Mouse (Mus musculus) liver, adult 2 months (tissue): Measurements from ENCODE around the gene Tas2r103. TPM values are rescaled to one million over a fixed set of nuclear protein-coding genes. Genes with fewer than 3 reads are reported as not detected.

Experiments
- DNase-seq: peaks from one replicate; pipeline ENCODE4 v3.0.0-alpha.2; 2011; ENCODE audit warnings: low read depth, low spot score; ENCODE audit errors: extremely low read depth
- H3K27ac ChIP-seq: fragments of 200-500 bp; replicated peaks from 2 replicates; pipeline ENCODE4 v1.5.1; 2012; ENCODE audit warnings: low read depth, mild to moderate bottlenecking, control low read depth, inconsistent platforms, low read length; ENCODE audit not compliant: insufficient read depth
- H3K27me3 ChIP-seq: fragments of 200-500 bp; 2 replicates; pipeline ENCODE4 v1.6.1; 2012; ENCODE audit warnings: mild to moderate bottlenecking, moderate library complexity, low read length, inconsistent platforms; ENCODE audit not compliant: control insufficient read depth, insufficient read depth
- H3K36me3 ChIP-seq: fragments of 200-500 bp; 2 replicates; pipeline ENCODE4 v1.6.1; 2012; ENCODE audit warnings: low read length, inconsistent platforms; ENCODE audit not compliant: control insufficient read depth, insufficient read depth
- H3K4me1 ChIP-seq: fragments of 200-500 bp; 2 replicates; pipeline ENCODE4 v1.6.1; 2011; ENCODE audit warnings: low read length; ENCODE audit not compliant: control insufficient read depth, insufficient read depth
- H3K4me3 ChIP-seq: fragments of 200-500 bp; 2 replicates; pipeline ENCODE4 v1.5.1; 2011; ENCODE audit warnings: low read depth, mild to moderate bottlenecking, control low read depth, low read length, moderate library complexity; ENCODE audit not compliant: insufficient read depth
- H3K79me2 ChIP-seq: fragments of 200-500 bp; 2 replicates; pipeline ENCODE4 v1.6.1; 2012; ENCODE audit warnings: inconsistent platforms, mild to moderate bottlenecking, low read length, moderate library complexity; ENCODE audit not compliant: control insufficient read depth, insufficient read depth
- H3K9ac ChIP-seq: fragments of 200-500 bp; 2 replicates; pipeline ENCODE4 v1.6.1; 2012; ENCODE audit warnings: low read depth, mild to moderate bottlenecking, control low read depth, inconsistent platforms, low read length
- CTCF ChIP-seq: fragments of 200-500 bp; IDR thresholded peaks from 2 replicates; pipeline ENCODE4 v1.5.1; 2011; ENCODE audit warnings: low read depth, low read length, control low read depth
- POLR2A ChIP-seq: fragments of 200-500 bp; IDR thresholded peaks from 2 replicates; pipeline ENCODE4 v1.6.1; 2011; ENCODE audit warnings: low read length, control low read depth; ENCODE audit not compliant: insufficient read depth; ENCODE audit errors: extremely low read depth
- whole genome bisulfite sequencing: fragments of 180-500 bp; shearing (Covaris S2); methylation state at CpG from one replicate; pipeline ENCODE4 v1.1.7; 2018; 5-methylcytosine and 5-hydroxymethylcytosine counted together
- polyA plus RNA-seq: library from polyadenylated mRNA; depleted of rRNA; stranded (reverse); fragments of >200 nt; gene quantifications from 2 replicates; pipeline ENCODE4 v1.2.3, GENCODE M21; 2012; rRNA removed
- total RNA-seq: library from RNA; depleted of rRNA; stranded (reverse); fragments of >200 nt; gene quantifications from 2 replicates; pipeline ENCODE4 v1.2.3, GENCODE M21; 2014; rRNA removed

The Tas2r103 gene
- total RNA-seq: not detected in 2 replicates
- polyA plus RNA-seq: not detected in 2 replicates

DNA sequence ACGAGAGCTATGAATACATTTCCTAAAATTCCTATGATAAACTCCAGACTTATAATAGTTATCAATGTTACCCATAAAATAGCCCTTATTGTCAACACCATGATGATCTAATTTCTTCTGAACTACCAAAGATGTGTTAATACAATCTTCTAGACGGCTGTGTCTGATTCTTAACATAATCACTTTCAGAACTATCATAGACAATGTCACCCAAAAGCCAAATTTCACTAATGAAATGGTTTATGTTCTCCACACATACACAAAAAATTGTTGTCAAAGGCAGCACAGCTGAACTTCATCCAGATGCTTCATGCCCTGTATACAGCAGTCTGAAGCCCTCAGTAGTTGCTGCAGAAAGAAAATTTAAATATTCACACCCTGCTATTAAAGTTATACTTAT lies at the start of gene Tas2r103:
Tas2r103 (minus strand) TSS at position 101 of the 400 bp plus-strand sequence.
- TF ChIP-seq POLR2A (no peak), CTCF (no peak)
- Histone ChIP-seq H3K9ac (no peak within 1 kb of the TSS), H3K36me3 (no peaks in the 10 kb centered on the region), H3K4me1 (no peaks in the 10 kb centered on the region), H3K27me3 (no peaks in the 10 kb centered on the region), H3K79me2 (no peaks in the 10 kb centered on the region), H3K4me3 (no peak within 1 kb of the TSS), H3K27ac (no peak within 1 kb of the TSS)
- whole genome bisulfite sequencing: 72% methylated on average over 2 of the region's 2 CpGs
- DNase-seq: no peak

DNA sequence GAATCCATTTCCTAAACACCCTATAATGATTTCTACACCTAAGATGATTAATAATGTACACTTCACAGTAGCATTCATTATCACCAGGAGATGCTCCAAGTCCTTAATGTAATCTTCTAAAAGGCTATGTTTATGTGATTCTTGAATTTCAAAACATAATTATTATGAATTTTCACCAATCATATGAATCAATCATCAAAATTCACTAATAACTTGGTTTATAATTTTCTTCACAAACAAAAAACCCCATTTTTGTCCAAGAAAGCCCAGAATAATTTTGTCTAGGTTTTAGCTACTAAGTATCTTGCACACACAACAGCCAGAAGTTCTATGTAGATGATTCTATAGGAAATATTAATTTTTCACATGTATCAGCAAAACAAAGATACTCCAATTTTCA lies 18.8 kb upstream of the Tas2r103 start, which contains the start of gene Tas2r140:
Tas2r140 (minus strand) TSS at position 101 of the 400 bp plus-strand sequence.
- TF ChIP-seq CTCF (no peak), POLR2A (no peak)
- no peaks in the 10 kb centered on the region for H3K27me3 ChIP-seq
- H3K79me2 ChIP-seq: no peaks in the 10 kb centered on the region
- no peaks in the 10 kb centered on the region for H3K36me3 ChIP-seq
- no peak within 1 kb of the TSS for H3K4me3 ChIP-seq
- H3K4me1 ChIP-seq: no peaks in the 10 kb centered on the region
- no peak within 1 kb of the TSS for H3K9ac ChIP-seq
- no peak within 1 kb of the TSS for H3K27ac ChIP-seq
- no peak for DNase-seq

Other genes starting within 250 kb of the Tas2r103 start
- not detected in 2 replicates for gene Tas2r117, start 234.3 kb downstream of the Tas2r103 start, total RNA-seq
- not detected in 2 replicates for gene Tas2r117, start 234.3 kb downstream of the Tas2r103 start, polyA plus RNA-seq
- gene Tas2r123, start 190.0 kb downstream of the Tas2r103 start, total RNA-seq: not detected in 2 replicates
- not detected in 2 replicates for gene Tas2r123, start 190.0 kb downstream of the Tas2r103 start, polyA plus RNA-seq
- gene Tas2r116, start 181.7 kb downstream of the Tas2r103 start, total RNA-seq: not detected in 2 replicates
- not detected in 2 replicates for gene Tas2r116, start 181.7 kb downstream of the Tas2r103 start, polyA plus RNA-seq
- not detected in 2 replicates for gene Tas2r110, start 169.1 kb downstream of the Tas2r103 start, total RNA-seq
- not detected in 2 replicates for gene Tas2r110, start 169.1 kb downstream of the Tas2r103 start, polyA plus RNA-seq
- gene Tas2r113, start 144.1 kb downstream of the Tas2r103 start, total RNA-seq: not detected in 2 replicates
- gene Tas2r113, start 144.1 kb downstream of the Tas2r103 start, polyA plus RNA-seq: not detected in 2 replicates
- not detected in 2 replicates for gene Tas2r125, start 127.5 kb downstream of the Tas2r103 start, total RNA-seq
- gene Tas2r125, start 127.5 kb downstream of the Tas2r103 start, polyA plus RNA-seq: not detected in 2 replicates
- not detected in 2 replicates for gene Tas2r129, start 86.0 kb downstream of the Tas2r103 start, total RNA-seq
- gene Tas2r129, start 86.0 kb downstream of the Tas2r103 start, polyA plus RNA-seq: not detected in 2 replicates
- not detected in 2 replicates for gene Tas2r131, start 79.2 kb downstream of the Tas2r103 start, total RNA-seq
- not detected in 2 replicates for gene Tas2r131, start 79.2 kb downstream of the Tas2r103 start, polyA plus RNA-seq
- not detected in 2 replicates for gene Tas2r109, start 56.1 kb downstream of the Tas2r103 start, total RNA-seq
- gene Tas2r109, start 56.1 kb downstream of the Tas2r103 start, polyA plus RNA-seq: not detected in 2 replicates
- gene Tas2r140, start 18.7 kb upstream of the Tas2r103 start, total RNA-seq: not detected in 2 replicates
- gene Tas2r140, start 18.7 kb upstream of the Tas2r103 start, polyA plus RNA-seq: not detected in 2 replicates
- 84.3 and 106 TPM in 2 replicates for gene Smim10l1, start 67.8 kb upstream of the Tas2r103 start, total RNA-seq
- 105 and 130 TPM in 2 replicates for gene Smim10l1, start 67.8 kb upstream of the Tas2r103 start, polyA plus RNA-seq